ENCODE assay signal across 19 mouse cellular contexts in genomic region chr19:11485746-11486145, GRCm38 (mm10). TPM values are rescaled to one million over a fixed set of nuclear protein-coding genes. Genes with fewer than 3 reads are reported as not detected.
DNase-seq lines count a peak whose midpoint lies in the region; ATAC-seq and TF ChIP-seq lines count a peak whose summit lies in the region.
"Had no signal": no experiment of that assay in that cellular context is flagged by ENCODE, and none has a peak within 500 bp of the region (broad histone marks: within the 10 kb centered on the region; RNA-seq: fewer than 3 reads in every experiment).

Gene Gm8369 (plus strand): TSS chr19:11485938.

- H3K9me3 ChIP-seq in intestine, postnatal 0 days (ENCODE audit: control insufficient read depth): no peaks in the 10 kb centered on the region
- H3K9me3 ChIP-seq: embryonic facial prominence, embryonic 10.5 days; heart, embryonic 15.5 days; stomach, embryonic 15.5 days had no signal

- H3K36me3 ChIP-seq in intestine, postnatal 0 days (ENCODE audit: control insufficient read depth, insufficient read depth): no peaks in the 10 kb centered on the region
- H3K36me3 ChIP-seq: embryonic facial prominence, embryonic 10.5 days; heart, embryonic 15.5 days; stomach, embryonic 15.5 days had no signal

- ATAC-seq in neutrophil, adult 5-6 weeks (ENCODE audit: extremely low read depth, insufficient number of reproducible peaks, low FRiP score, poor library complexity, severe bottlenecking): peak; percentile 53
- no peak for ATAC-seq in intestine, postnatal 0 days
- ATAC-seq: hindbrain, postnatal 0 days; Patski had no signal

- intact Hi-C loops in heart, postnatal 14 days (cut with DNase I): no loop called here

- no peak within 1 kb of the TSS for H3K4me3 ChIP-seq in intestine, postnatal 0 days (ENCODE audit: low read depth, low read length)
- H3K4me3 ChIP-seq: embryonic facial prominence, embryonic 10.5 days; heart, embryonic 15.5 days; stomach, embryonic 15.5 days had no signal

- no peak within 1 kb of the TSS for H3K4me2 ChIP-seq in intestine, postnatal 0 days (replicated peaks; ENCODE audit: low read depth)
- H3K4me2 ChIP-seq: heart, embryonic 15.5 days; liver, embryonic 11.5 days; stomach, embryonic 15.5 days had no signal

- H3K27ac ChIP-seq in intestine, postnatal 0 days (ENCODE audit: low read depth, low read length): no peak within 1 kb of the TSS
- H3K27ac ChIP-seq: embryonic facial prominence, embryonic 10.5 days; heart, embryonic 15.5 days; hindbrain, postnatal 0 days; stomach, embryonic 15.5 days had no signal

- DNase-seq in lung, postnatal 25 days (ENCODE audit: low spot score): peak; percentile 26
- DNase-seq in lung, adult 18-20 months: no peak
- DNase-seq in T-cell, adult 2 months (ENCODE audit: low spot score): peak; percentile 73
- DNase-seq in layer of hippocampus, adult 9-11 months: peak; percentile 77
- no peak for DNase-seq in heart, postnatal 14 days
- no peak for DNase-seq in kidney, postnatal 10 days
- DNase-seq: adrenal gland, postnatal 36 days; cerebellum, adult 9-11 months; gastrocnemius, postnatal 25 days; kidney, postnatal 36 days had no signal

- 61% methylated on average over 2 of the region's 2 CpGs for WGBS in intestine, postnatal 0 days

- H3K9ac ChIP-seq in intestine, postnatal 0 days (ENCODE audit: low read depth, low read length): no peak within 1 kb of the TSS
- H3K9ac ChIP-seq: heart, embryonic 15.5 days; stomach, embryonic 15.5 days had no signal

- no peaks in the 10 kb centered on the region for H3K4me1 ChIP-seq in intestine, postnatal 0 days (replicated peaks; ENCODE audit: control insufficient read depth, insufficient read depth, low read length)
- H3K4me1 ChIP-seq: embryonic facial prominence, embryonic 10.5 days; heart, embryonic 15.5 days; stomach, embryonic 15.5 days had no signal

- TF ChIP-seq CTCF in intestine, postnatal 0 days (IDR thresholded peaks at IDR 0.05; ENCODE audit: low read depth): no peak

- H3K27me3 ChIP-seq in intestine, postnatal 0 days (replicated peaks; ENCODE audit: control insufficient read depth, insufficient read depth, low read length): no peaks in the 10 kb centered on the region
- H3K27me3 ChIP-seq: heart, embryonic 15.5 days; stomach, embryonic 15.5 days had no signal

RNA-seq across cellular contexts. Expression of gene Gm8369, which starts in this region (rescaled TPM):
- 335 and 348 TPM in 2 replicates for total RNA-seq in neutrophil, adult 5-6 weeks (2017)
- under 1 TPM in 1 of 2 experiments, not detected in 1; 0.22 TPM for total RNA-seq in heart, postnatal 14 days (2021)
- polyA plus RNA-seq in intestine, postnatal 0 days (2015; fragmentation: Nextera tagmentation; extraction: Ambion mirVana): 0.29 TPM in 2 replicates
- total RNA-seq: gastrocnemius, postnatal 25 days; hindbrain, postnatal 0 days had no signal
- polyA plus RNA-seq: embryonic facial prominence, embryonic 10.5 days; forebrain, embryonic 11.5 days; heart, embryonic 15.5 days; hindbrain, postnatal 0 days; liver, embryonic 11.5 days; Patski; stomach, embryonic 15.5 days had no signal

Comparison
In these comparisons a context has a peak if more than half of its experiments do, and no peak if none do; other contexts are left out.
1. RNA of gene Gm8369 (total RNA-seq): 335 to 348 TPM in neutrophil, adult 5-6 weeks; 0.22 TPM in heart, postnatal 14 days; every median in the first group is over 100 times any median in the second.
2. DNase-seq: peak in lung, postnatal 25 days (single experiment), T-cell, adult 2 months (single experiment) and layer of hippocampus, adult 9-11 months (single experiment); none in lung, adult 18-20 months (0 of 2), heart, postnatal 14 days (0 of 2) and kidney, postnatal 10 days (single experiment).